Mouse (Mus musculus): ENCODE results near the gene Rps11.

DNA sequence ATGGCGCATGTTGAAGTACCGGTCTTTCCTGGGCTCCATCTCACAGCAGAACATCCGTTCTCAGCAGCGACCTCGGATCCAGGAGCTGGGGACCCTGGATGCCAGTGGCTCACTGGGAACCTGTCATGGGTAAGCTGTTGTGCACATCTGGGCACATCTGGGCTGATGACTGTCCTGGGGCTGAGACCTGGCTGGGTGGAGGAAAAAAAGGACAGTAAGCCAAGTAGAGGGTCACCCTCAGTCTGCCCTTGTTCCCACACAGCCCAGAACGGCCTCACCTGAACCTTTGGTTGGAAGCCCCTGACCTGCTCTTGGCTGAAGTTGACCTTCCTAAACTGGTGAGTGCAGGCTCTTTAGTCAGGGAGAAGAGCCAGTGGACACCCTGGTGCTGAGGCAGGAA is 34.8 kb upstream of the Rps11 start:
- TF ChIP-seq POLR2A (IDR thresholded peaks at IDR 0.05; ENCODE audit: insufficient read depth, low read depth, low read length) (no peak), CTCF (IDR thresholded peaks at IDR 0.05) (no peak), EP300 (IDR thresholded peaks at IDR 0.05; ENCODE audit: insufficient read depth, low read depth, low read length) (no peak)
